In genomic region chr13:111509385-111509784, GRCm38 (mm10) we compare ENCODE assay signal across 23 mouse cellular contexts. TPM values are rescaled to one million over a fixed set of nuclear protein-coding genes. Genes with fewer than 3 reads are reported as not detected.
A peak's percentile ranks its signal among the peaks of the same experiment; 100 is the strongest.
DNase-seq lines count a peak whose midpoint lies in the region; ATAC-seq lines count a peak whose summit lies in the region.
"Had no signal": no experiment of that assay in that cellular context is flagged by ENCODE, and none has a peak within 500 bp of the region (broad histone marks: within the 10 kb centered on the region; RNA-seq: fewer than 3 reads in every experiment).

No protein-coding gene starts in this region.

- H3K4me3 ChIP-seq in heart, embryonic 13.5 days, result 0 out of 2 replicates have a peak overlapping the region, but pooled peaks have one; percentile 13
- no peak overlapping the region for H3K4me3 ChIP-seq in neural tube, embryonic 15.5 days (replicated peaks)
- H3K4me3 ChIP-seq: embryonic facial prominence, embryonic 12.5 days; midbrain, embryonic 12.5 days had no signal

- DNase-seq in heart, postnatal 36 days, result no peak
- peak; percentile 13 for DNase-seq in neural tube, embryonic 10.5 days (ENCODE audit: extremely low spot score, low spot score)
- DNase-seq in embryo, embryonic 11.5 days (ENCODE audit: low read depth, low spot score), result peak; percentile 16
- no peak for DNase-seq in left cerebral cortex, adult 8-10 months (ENCODE audit: low spot score in 2 of 2)
- DNase-seq: adrenal gland, postnatal 10 days; cerebellum, adult 8-10 months; gastrocnemius, postnatal 36 days; kidney, adult 2 months; kidney, postnatal 4 days; left cerebral cortex, postnatal 4 days; lung, postnatal 10 days; right cerebral cortex, postnatal 25 days had no signal

- H3K4me2 ChIP-seq in heart, embryonic 13.5 days, result peak overlapping the region; percentile 57
- H3K4me2 ChIP-seq in neural tube, embryonic 15.5 days, result no peak overlapping the region
- H3K4me2 ChIP-seq: embryonic facial prominence, embryonic 12.5 days; liver, embryonic 11.5 days; midbrain, embryonic 12.5 days had no signal

- intact Hi-C loops in heart, postnatal 36 days (cut with DNase I), result no loop called here

- 10% methylated on average over 5 of the region's 5 CpGs for WGBS in heart, embryonic 13.5 days
- WGBS in neural tube, embryonic 15.5 days, result 43% methylated on average over 5 of the region's 5 CpGs

- H3K36me3 ChIP-seq in heart, embryonic 13.5 days, result no peaks in the 10 kb centered on the region
- H3K36me3 ChIP-seq in neural tube, embryonic 15.5 days, result no peaks in the 10 kb centered on the region
- H3K36me3 ChIP-seq: embryonic facial prominence, embryonic 12.5 days; G1E; midbrain, embryonic 12.5 days had no signal

- no peaks in the 10 kb centered on the region for H3K9me3 ChIP-seq in heart, embryonic 13.5 days
- no peaks in the 10 kb centered on the region for H3K9me3 ChIP-seq in neural tube, embryonic 15.5 days (replicated peaks)
- H3K9me3 ChIP-seq: embryonic facial prominence, embryonic 12.5 days; G1E; midbrain, embryonic 12.5 days had no signal

- H3K4me1 ChIP-seq in heart, embryonic 13.5 days, result peaks cover 13% of the 10 kb centered on the region
- H3K4me1 ChIP-seq in neural tube, embryonic 15.5 days, result no peaks in the 10 kb centered on the region
- H3K4me1 ChIP-seq: embryonic facial prominence, embryonic 12.5 days; midbrain, embryonic 12.5 days had no signal

- ATAC-seq in heart, embryonic 13.5 days (ENCODE audit: extremely low read depth, insufficient number of reproducible peaks, low FRiP score, low TSS enrichment), result no peak
- no peak for ATAC-seq in neural tube, embryonic 15.5 days (ENCODE audit: low FRiP score)
- ATAC-seq in megakaryocyte progenitor cell, adult 5-6 weeks (replicated peaks; ENCODE audit: poor library complexity), result no peak
- ATAC-seq: hindbrain, embryonic 16.5 days had no signal

- no peak overlapping the region for H3K27ac ChIP-seq in heart, embryonic 13.5 days (replicated peaks)
- no peak overlapping the region for H3K27ac ChIP-seq in neural tube, embryonic 15.5 days (replicated peaks)
- H3K27ac ChIP-seq: embryonic facial prominence, embryonic 12.5 days; midbrain, embryonic 12.5 days had no signal

- H3K9ac ChIP-seq in heart, embryonic 13.5 days, result no peak overlapping the region
- H3K9ac ChIP-seq in neural tube, embryonic 15.5 days (replicated peaks), result no peak overlapping the region
- H3K9ac ChIP-seq: embryonic facial prominence, embryonic 12.5 days; midbrain, embryonic 12.5 days had no signal

- no peaks in the 10 kb centered on the region for H3K27me3 ChIP-seq in heart, embryonic 13.5 days (replicated peaks)
- no peaks in the 10 kb centered on the region for H3K27me3 ChIP-seq in neural tube, embryonic 15.5 days (replicated peaks)
- H3K27me3 ChIP-seq: embryonic facial prominence, embryonic 12.5 days; midbrain, embryonic 12.5 days had no signal

RNA-seq across cellular contexts. Expression of gene Gpbp1, which starts 19.5 kb away (rescaled TPM):
- polyA plus RNA-seq in heart, embryonic 13.5 days (2015; fragmentation: Nextera tagmentation; extraction: Ambion mirVana), result 47.3 and 47.8 TPM in 2 replicates
- 10 to 100 TPM; 44.0 to 48.8 TPM for total RNA-seq in heart, postnatal 36 days (2021)
- polyA plus RNA-seq in neural tube, embryonic 15.5 days (2015; fragmentation: Nextera tagmentation; extraction: Ambion mirVana), result 80.8 and 84.0 TPM in 2 replicates
- 98.7 and 111 TPM in 2 replicates for total RNA-seq in megakaryocyte progenitor cell, adult 5-6 weeks (2015)
- 125 and 164 TPM in 2 replicates for total RNA-seq in megakaryocyte progenitor cell, adult 5-6 weeks (2017)
- total RNA-seq in left cerebral cortex, adult 8-10 months (2022), result 100 to 1,000 TPM in 1 of 4 experiments, 10 to 100 TPM in 3; 82.3 to 102 (median 90.8) TPM

RNA-seq across cellular contexts. Expression of gene Gm49496, which starts 40.4 kb away (rescaled TPM):
- not detected in 2 replicates for polyA plus RNA-seq in heart, embryonic 13.5 days (2015; fragmentation: Nextera tagmentation; extraction: Ambion mirVana)
- not detected for total RNA-seq in heart, postnatal 36 days (2021)
- not detected in 2 replicates for polyA plus RNA-seq in neural tube, embryonic 15.5 days (2015; fragmentation: Nextera tagmentation; extraction: Ambion mirVana)
- total RNA-seq in megakaryocyte progenitor cell, adult 5-6 weeks (2015), result not detected in 2 replicates
- total RNA-seq in megakaryocyte progenitor cell, adult 5-6 weeks (2017), result 1.3 and 2.2 TPM in 2 replicates
- not detected for total RNA-seq in left cerebral cortex, adult 8-10 months (2022)
- total RNA-seq: adrenal gland, postnatal 10 days; G1E; gastrocnemius, postnatal 36 days; layer of hippocampus, postnatal 14 days; left cerebral cortex, postnatal 4 days had no signal
- polyA plus RNA-seq: embryonic facial prominence, embryonic 12.5 days; G1E; hindbrain, embryonic 16.5 days; kidney, adult 2 months; liver, embryonic 11.5 days; midbrain, embryonic 12.5 days; testis, adult 2 months; urinary bladder, adult 2 months had no signal

Comparison
In these comparisons a context has a peak if more than half of its experiments do, and no peak if none do; other contexts are left out.
1. DNase-seq: peak in neural tube, embryonic 10.5 days (single experiment) and embryo, embryonic 11.5 days (single experiment); none in heart, postnatal 36 days (0 of 2) and left cerebral cortex, adult 8-10 months (0 of 2).